Mouse (Mus musculus) embryo, embryonic 10.5 days (tissue): Measurements from ENCODE around the gene Tmem26.

Experiments
- DNase-seq: peaks from one replicate; pipeline ENCODE4 v3.0.0-alpha.2; 2015; ENCODE audit warnings: low spot score

The Tmem26 gene

GRCm38 (mm10) chr10:68759238-68759637 is 35.8 kb downstream of the Tmem26 start:
- DNase-seq: peak; percentile 64

GRCm38 (mm10) chr10:68759789-68760188 is 36.3 kb downstream of the Tmem26 start:
- peak; percentile 44 for DNase-seq

- DNase-seq: no peak
Observed at GRCm38 (mm10) chr10:68781067-68781868, 57.8 kb downstream of the Tmem26 start.

GRCm38 (mm10) chr10:68782724-68783123 is 59.3 kb downstream of the Tmem26 start:
- DNase-seq: no peak

- DNase-seq: no peak
Observed at GRCm38 (mm10) chr10:68783856-68784255, 60.4 kb downstream of the Tmem26 start.

- DNase-seq: no peak
Observed at GRCm38 (mm10) chr10:68784463-68784862, 61.0 kb downstream of the Tmem26 start.

GRCm38 (mm10) chr10:68795466-68795865 is 72.0 kb downstream of the Tmem26 start:
- peak; percentile 63 for DNase-seq

- DNase-seq: peak; percentile 70
Observed at GRCm38 (mm10) chr10:68799883-68800282, 76.4 kb downstream of the Tmem26 start.

- DNase-seq: no peak
Observed at GRCm38 (mm10) chr10:68800339-68800738, 76.9 kb downstream of the Tmem26 start.

- DNase-seq: no peak
Observed at GRCm38 (mm10) chr10:68806328-68806727, 82.9 kb downstream of the Tmem26 start.

- no peak for DNase-seq
Observed at GRCm38 (mm10) chr10:68810958-68811357, 87.5 kb downstream of the Tmem26 start.

- DNase-seq: no peak
Observed at GRCm38 (mm10) chr10:68812699-68813098, 89.3 kb downstream of the Tmem26 start.

- no peak for DNase-seq
Observed at GRCm38 (mm10) chr10:68817281-68817680, 93.8 kb downstream of the Tmem26 start.

GRCm38 (mm10) chr10:68818065-68818759 is 94.8 kb downstream of the Tmem26 start:
- no peak for DNase-seq

GRCm38 (mm10) chr10:68824519-68824918 is 101.1 kb downstream of the Tmem26 start:
- no peak for DNase-seq
